Mouse (Mus musculus): ENCODE measurements at regions not wholly inside any gene's neighbourhood (a gene's known extent, or its start where the extent isn't known, plus 50 kb on each side); places are given as distances from the start of the nearest gene placed in this dataset.
A peak's percentile ranks its signal among the peaks of the same experiment; 100 is the strongest.

DNA sequence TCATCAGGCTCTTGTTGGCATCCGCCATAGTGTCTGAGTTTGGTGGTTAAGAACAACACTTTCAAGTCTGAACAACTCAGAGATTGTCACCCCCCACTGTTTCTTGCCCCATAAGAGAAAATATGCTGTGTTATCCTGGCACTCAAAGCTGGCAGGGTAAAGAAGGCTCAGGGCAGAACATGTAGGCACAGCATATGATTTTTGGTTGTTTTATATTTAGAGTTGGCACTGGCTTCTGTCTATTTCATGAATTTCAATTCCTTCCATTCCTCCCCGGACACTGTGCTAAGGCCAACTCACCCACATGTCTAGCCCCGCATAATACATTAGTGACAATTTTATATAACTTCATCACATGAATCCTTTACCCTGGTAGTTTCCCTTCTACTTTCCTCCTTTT lies 83.5 kb upstream of the Fam84a start:
- Histone ChIP-seq H3K9me3 (ENCODE audit: control insufficient read depth) (no peaks in the 10 kb centered on the region), H3K27me3 (replicated peaks; ENCODE audit: control insufficient read depth, insufficient read depth, low read length) (no peaks in the 10 kb centered on the region), H3K9ac (ENCODE audit: low read depth, low read length) (no peak overlapping the region), H3K36me3 (ENCODE audit: control insufficient read depth, insufficient read depth) (no peaks in the 10 kb centered on the region), H3K27ac (ENCODE audit: low read depth, low read length) (no peak overlapping the region), H3K4me2 (replicated peaks; ENCODE audit: low read depth) (no peak overlapping the region), H3K4me3 (ENCODE audit: low read depth, low read length) (no peak overlapping the region), H3K4me1 (replicated peaks; ENCODE audit: control insufficient read depth, insufficient read depth, low read length) (no peaks in the 10 kb centered on the region)
- no peak for ATAC-seq
- WGBS, result 90% methylated on average over 3 of the region's 3 CpGs
- no peak for TF ChIP-seq CTCF (IDR thresholded peaks at IDR 0.05; ENCODE audit: low read depth)

DNA sequence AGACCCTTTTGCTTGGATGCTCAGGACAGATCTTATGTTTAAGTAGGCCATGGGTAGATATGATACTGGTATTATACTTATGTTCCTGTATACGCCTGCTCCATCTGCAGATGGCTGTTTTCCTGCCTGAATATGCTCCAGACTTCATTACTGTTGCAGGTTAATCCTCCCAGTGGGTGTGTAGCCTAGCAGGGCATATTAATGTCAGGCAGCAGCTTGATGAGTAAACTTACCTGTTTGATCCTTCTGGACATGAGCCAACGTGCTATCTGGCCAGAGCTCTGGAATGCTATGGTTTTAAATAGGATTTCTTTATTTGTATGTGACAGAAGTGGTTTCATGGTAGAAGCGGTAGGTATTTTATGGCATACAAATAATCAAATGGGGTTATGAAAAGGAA lies 60.8 kb upstream of the Fam84a start:
- no peak for TF ChIP-seq CTCF (IDR thresholded peaks at IDR 0.05; ENCODE audit: low read depth)
- Histone ChIP-seq H3K4me1 (replicated peaks; ENCODE audit: control insufficient read depth, insufficient read depth, low read length) (0 out of 2 replicates have a peak, but pooled peaks cover 2% of the 10 kb centered on the region), H3K27me3 (replicated peaks; ENCODE audit: control insufficient read depth, insufficient read depth, low read length) (no peaks in the 10 kb centered on the region), H3K36me3 (ENCODE audit: control insufficient read depth, insufficient read depth) (no peaks in the 10 kb centered on the region), H3K27ac (ENCODE audit: low read depth, low read length) (no peak overlapping the region), H3K9ac (ENCODE audit: low read depth, low read length) (no peak overlapping the region), H3K4me3 (ENCODE audit: low read depth, low read length) (no peak overlapping the region), H3K4me2 (replicated peaks; ENCODE audit: low read depth) (no peak overlapping the region), H3K9me3 (ENCODE audit: control insufficient read depth) (no peaks in the 10 kb centered on the region)
- 42% methylated on average over 3 of the region's 3 CpGs for WGBS
- no peak for ATAC-seq

DNA sequence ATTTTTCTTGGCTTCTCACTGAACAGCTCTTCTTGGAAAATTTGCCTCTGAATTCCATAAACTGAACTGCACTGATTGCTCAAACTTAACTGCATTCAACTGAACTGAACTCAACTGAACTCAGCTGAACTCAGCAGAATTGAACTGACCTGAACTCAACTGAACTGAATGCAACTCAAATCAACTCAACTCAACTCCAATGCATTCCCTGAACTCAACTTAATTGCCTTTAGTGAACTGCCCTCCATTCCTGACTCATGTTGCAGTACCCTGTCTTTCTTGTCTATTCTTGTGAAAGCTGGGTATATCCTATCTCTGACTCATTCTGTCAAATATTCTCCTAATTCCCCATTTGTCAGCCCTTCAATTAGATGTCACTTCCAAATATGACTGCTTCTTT lies 58.0 kb upstream of the Fam84a start:
- ATAC-seq, result peak; percentile 61
- H3K4me2 ChIP-seq (replicated peaks; ENCODE audit: low read depth), result no peak overlapping the region
- H3K4me3 ChIP-seq (ENCODE audit: low read depth, low read length), result no peak overlapping the region
- H3K9me3 ChIP-seq (ENCODE audit: control insufficient read depth), result no peaks in the 10 kb centered on the region
- H3K27ac ChIP-seq (ENCODE audit: low read depth, low read length), result no peak overlapping the region
- no peaks in the 10 kb centered on the region for H3K27me3 ChIP-seq (replicated peaks; ENCODE audit: control insufficient read depth, insufficient read depth, low read length)
- H3K9ac ChIP-seq (ENCODE audit: low read depth, low read length), result no peak overlapping the region
- TF ChIP-seq CTCF (IDR thresholded peaks at IDR 0.05; ENCODE audit: low read depth), result no peak
- 0 out of 2 replicates have a peak, but pooled peaks cover 2% of the 10 kb centered on the region for H3K4me1 ChIP-seq (replicated peaks; ENCODE audit: control insufficient read depth, insufficient read depth, low read length)
- H3K36me3 ChIP-seq (ENCODE audit: control insufficient read depth, insufficient read depth), result no peaks in the 10 kb centered on the region

DNA sequence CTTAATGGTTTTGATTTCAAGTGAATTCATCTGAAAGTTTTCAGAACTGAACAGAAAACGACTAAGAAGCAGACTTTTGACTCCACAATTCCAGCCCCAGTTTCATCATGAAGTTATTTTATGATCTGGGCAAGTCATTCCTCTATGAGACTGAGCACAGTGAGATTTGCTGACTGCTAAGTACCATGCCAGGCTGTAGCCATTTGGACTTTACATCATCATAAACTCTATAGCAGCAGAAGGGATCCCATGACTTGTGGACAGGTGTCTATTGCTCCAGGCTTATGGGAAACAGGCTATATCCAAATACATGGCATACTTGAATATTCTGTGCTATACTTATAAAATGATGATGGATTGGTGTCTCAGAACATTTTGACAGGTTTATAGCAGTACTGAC lies 55.4 kb upstream of the Fam84a start:
- Histone ChIP-seq H3K36me3 (ENCODE audit: control insufficient read depth, insufficient read depth) (no peaks in the 10 kb centered on the region), H3K27ac (ENCODE audit: low read depth, low read length) (no peak overlapping the region), H3K4me3 (ENCODE audit: low read depth, low read length) (no peak overlapping the region), H3K27me3 (replicated peaks; ENCODE audit: control insufficient read depth, insufficient read depth, low read length) (no peaks in the 10 kb centered on the region), H3K4me2 (replicated peaks; ENCODE audit: low read depth) (no peak overlapping the region), H3K4me1 (replicated peaks; ENCODE audit: control insufficient read depth, insufficient read depth, low read length) (no peaks in the 10 kb centered on the region), H3K9me3 (ENCODE audit: control insufficient read depth) (no peaks in the 10 kb centered on the region), H3K9ac (ENCODE audit: low read depth, low read length) (no peak overlapping the region)
- ATAC-seq, result peak; percentile 98
- WGBS, result 40% methylated on average over 1 of the region's 1 CpGs
- no peak for TF ChIP-seq CTCF (IDR thresholded peaks at IDR 0.05; ENCODE audit: low read depth)

DNA sequence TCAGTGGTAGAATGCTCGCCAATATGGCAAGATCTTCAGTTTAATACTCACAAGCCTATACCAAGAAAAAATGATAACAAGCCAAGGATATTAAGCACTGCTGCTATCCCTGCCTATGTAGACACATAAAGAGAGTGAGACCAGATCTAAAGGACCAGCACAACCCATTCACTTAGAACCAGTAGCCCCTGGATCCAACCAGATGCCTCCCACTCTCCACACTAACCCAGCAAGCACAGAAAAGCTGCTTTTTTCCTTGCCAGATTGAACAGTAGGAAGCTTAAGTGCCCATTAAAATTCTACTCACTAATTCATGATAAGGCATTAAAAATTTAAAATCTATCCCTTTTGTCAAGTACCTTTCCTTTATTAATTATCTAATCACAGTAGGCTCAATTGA lies 52.6 kb upstream of the Fam84a start:
- no peaks in the 10 kb centered on the region for H3K27me3 ChIP-seq (replicated peaks; ENCODE audit: control insufficient read depth, insufficient read depth, low read length)
- no peaks in the 10 kb centered on the region for H3K36me3 ChIP-seq (ENCODE audit: control insufficient read depth, insufficient read depth)
- no peak for TF ChIP-seq CTCF (IDR thresholded peaks at IDR 0.05; ENCODE audit: low read depth)

More for the DNA sequence above, 52.6 kb upstream of the Fam84a start:
- ATAC-seq, result no peak
- no peak overlapping the region for H3K4me3 ChIP-seq (ENCODE audit: low read depth, low read length)
- no peaks in the 10 kb centered on the region for H3K4me1 ChIP-seq (replicated peaks; ENCODE audit: control insufficient read depth, insufficient read depth, low read length)
- H3K9ac ChIP-seq (ENCODE audit: low read depth, low read length), result no peak overlapping the region
- no peak overlapping the region for H3K4me2 ChIP-seq (replicated peaks; ENCODE audit: low read depth)
- H3K9me3 ChIP-seq (ENCODE audit: control insufficient read depth), result no peaks in the 10 kb centered on the region
- 74% methylated on average over 1 of the region's 1 CpGs for WGBS
- no peak overlapping the region for H3K27ac ChIP-seq (ENCODE audit: low read depth, low read length)
